Mouse (Mus musculus): ENCODE measurements around the gene Bnipl. TPM values are rescaled to one million over a fixed set of nuclear protein-coding genes. Genes with fewer than 3 reads are reported as not detected.
A peak's percentile ranks its signal among the peaks of the same experiment; 100 is the strongest.

Gene Bnipl
- polyA plus RNA-seq, 1 experiment from 2014 or later, result 8.4 TPM

DNA sequence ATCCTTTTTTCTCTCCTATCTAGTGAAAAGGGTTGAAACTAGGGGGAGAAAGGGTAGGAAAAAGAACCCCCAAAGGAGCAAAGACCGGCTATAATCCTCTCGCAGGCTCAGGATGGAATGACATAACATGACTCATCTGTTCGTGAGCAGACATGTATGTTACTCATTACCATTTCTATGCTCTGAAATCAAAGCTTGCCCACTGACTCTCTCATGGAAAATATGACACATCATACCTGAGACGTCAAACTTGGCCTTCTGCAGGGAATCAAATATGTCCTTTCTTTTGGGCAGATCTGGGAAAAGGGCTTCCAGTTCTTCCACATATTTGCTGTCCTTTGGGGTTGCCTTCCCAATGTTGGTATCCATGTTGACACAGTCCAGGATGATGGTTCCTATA lies 11.0 kb upstream of the Bnipl start:
- H3K9me3 ChIP-seq (ENCODE audit: control insufficient read depth, low read depth, low read length), result no peaks in the 10 kb centered on the region
- no peaks in the 10 kb centered on the region for H3K4me1 ChIP-seq (ENCODE audit: control insufficient read depth, insufficient read depth, low read length)
- WGBS, result 98% methylated on average over 4 of the region's 4 CpGs
- H3K4me3 ChIP-seq (ENCODE audit: low read depth, low read length), result no peak overlapping the region
- peaks cover 38% of the 10 kb centered on the region for H3K36me3 ChIP-seq (ENCODE audit: control insufficient read depth, insufficient read depth, low read length)
- H3K4me2 ChIP-seq (replicated peaks; ENCODE audit: low read depth, low read length), result no peak overlapping the region
- H3K27ac ChIP-seq (ENCODE audit: low read length), result no peak overlapping the region
- H3K9ac ChIP-seq (replicated peaks; ENCODE audit: low read depth, low read length), result no peak overlapping the region
- no peak for ATAC-seq (ENCODE audit: insufficient number of reproducible peaks, insufficient read depth, low FRiP score, low read depth)
- no peaks in the 10 kb centered on the region for H3K27me3 ChIP-seq (ENCODE audit: control insufficient read depth, insufficient read depth, low read length)

GRCm38 (mm10) chr3:95256931-95257330 lies 5.9 kb upstream of the Bnipl start:
- Histone ChIP-seq H3K4me3 (ENCODE audit: low read depth, low read length) (no peak overlapping the region), H3K9ac (replicated peaks; ENCODE audit: low read depth, low read length) (no peak overlapping the region), H3K4me2 (replicated peaks; ENCODE audit: low read depth, low read length) (no peak overlapping the region), H3K27ac (ENCODE audit: low read length) (no peak overlapping the region), H3K4me1 (ENCODE audit: control insufficient read depth, insufficient read depth, low read length) (no peaks in the 10 kb centered on the region), H3K36me3 (ENCODE audit: control insufficient read depth, insufficient read depth, low read length) (peaks cover 31% of the 10 kb centered on the region), H3K9me3 (ENCODE audit: control insufficient read depth, low read depth, low read length) (no peaks in the 10 kb centered on the region), H3K27me3 (ENCODE audit: control insufficient read depth, insufficient read depth, low read length) (no peaks in the 10 kb centered on the region)
- ATAC-seq (ENCODE audit: insufficient number of reproducible peaks, insufficient read depth, low FRiP score, low read depth), result no peak
- WGBS, result 83% methylated on average over 5 of the region's 5 CpGs

GRCm38 (mm10) chr3:95250361-95250760 lies 632 bp downstream of the Bnipl start:
- no peak overlapping the region for H3K4me3 ChIP-seq (ENCODE audit: low read depth, low read length)
- no peak overlapping the region for H3K9ac ChIP-seq (replicated peaks; ENCODE audit: low read depth, low read length)
- no peak overlapping the region for H3K4me2 ChIP-seq (replicated peaks; ENCODE audit: low read depth, low read length)
- no peaks in the 10 kb centered on the region for H3K4me1 ChIP-seq (ENCODE audit: control insufficient read depth, insufficient read depth, low read length)
- peaks cover 8% of the 10 kb centered on the region for H3K36me3 ChIP-seq (ENCODE audit: control insufficient read depth, insufficient read depth, low read length)
- WGBS, result 77% methylated on average over 5 of the region's 5 CpGs
- no peak for ATAC-seq (ENCODE audit: insufficient number of reproducible peaks, insufficient read depth, low FRiP score, low read depth)
- no peaks in the 10 kb centered on the region for H3K9me3 ChIP-seq (ENCODE audit: control insufficient read depth, low read depth, low read length)
- no peaks in the 10 kb centered on the region for H3K27me3 ChIP-seq (ENCODE audit: control insufficient read depth, insufficient read depth, low read length)
- no peak overlapping the region for H3K27ac ChIP-seq (ENCODE audit: low read length)

GRCm38 (mm10) chr3:95247660-95248336 lies 3.2 kb downstream of the Bnipl start:
- 82% methylated on average over 1 of the region's 1 CpGs for WGBS
- ATAC-seq (ENCODE audit: insufficient number of reproducible peaks, insufficient read depth, low FRiP score, low read depth), result no peak
- Histone ChIP-seq H3K4me1 (ENCODE audit: control insufficient read depth, insufficient read depth, low read length) (no peaks in the 10 kb centered on the region), H3K9ac (replicated peaks; ENCODE audit: low read depth, low read length) (no peak overlapping the region), H3K9me3 (ENCODE audit: control insufficient read depth, low read depth, low read length) (no peaks in the 10 kb centered on the region), H3K27me3 (ENCODE audit: control insufficient read depth, insufficient read depth, low read length) (no peaks in the 10 kb centered on the region), H3K36me3 (ENCODE audit: control insufficient read depth, insufficient read depth, low read length) (peaks cover 4% of the 10 kb centered on the region; the same call in 1 of the 2 replicates), H3K4me3 (ENCODE audit: low read depth, low read length) (no peak overlapping the region), H3K4me2 (replicated peaks; ENCODE audit: low read depth, low read length) (no peak overlapping the region), H3K27ac (ENCODE audit: low read length) (no peak overlapping the region)

GRCm38 (mm10) chr3:95246465-95247231 lies 4.3 kb downstream of the Bnipl start:
- H3K4me1 ChIP-seq (ENCODE audit: control insufficient read depth, insufficient read depth, low read length), result no peaks in the 10 kb centered on the region
- no peak overlapping the region for H3K4me3 ChIP-seq (ENCODE audit: low read depth, low read length)
- H3K27me3 ChIP-seq (ENCODE audit: control insufficient read depth, insufficient read depth, low read length), result no peaks in the 10 kb centered on the region
- no peak for ATAC-seq (ENCODE audit: insufficient number of reproducible peaks, insufficient read depth, low FRiP score, low read depth)
- no peak overlapping the region for H3K27ac ChIP-seq (ENCODE audit: low read length)
- WGBS, result 85% methylated on average over 5 of the region's 5 CpGs
- no peak overlapping the region for H3K9ac ChIP-seq (replicated peaks; ENCODE audit: low read depth, low read length)
- H3K4me2 ChIP-seq (replicated peaks; ENCODE audit: low read depth, low read length), result no peak overlapping the region
- peaks cover 4% of the 10 kb centered on the region; the same call in 1 of the 2 replicates for H3K36me3 ChIP-seq (ENCODE audit: control insufficient read depth, insufficient read depth, low read length)
- H3K9me3 ChIP-seq (ENCODE audit: control insufficient read depth, low read depth, low read length), result no peaks in the 10 kb centered on the region

- Histone ChIP-seq H3K4me1 (ENCODE audit: control insufficient read depth, insufficient read depth, low read length) (no peaks in the 10 kb centered on the region), H3K4me2 (replicated peaks; ENCODE audit: low read depth, low read length) (no peak overlapping the region), H3K27me3 (ENCODE audit: control insufficient read depth, insufficient read depth, low read length) (no peaks in the 10 kb centered on the region), H3K4me3 (ENCODE audit: low read depth, low read length) (no peak overlapping the region), H3K36me3 (ENCODE audit: control insufficient read depth, insufficient read depth, low read length) (peaks cover 4% of the 10 kb centered on the region; the same call in 1 of the 2 replicates), H3K9ac (replicated peaks; ENCODE audit: low read depth, low read length) (no peak overlapping the region), H3K27ac (ENCODE audit: low read length) (no peak overlapping the region), H3K9me3 (ENCODE audit: control insufficient read depth, low read depth, low read length) (no peaks in the 10 kb centered on the region)
- ATAC-seq (ENCODE audit: insufficient number of reproducible peaks, insufficient read depth, low FRiP score, low read depth), result no peak
- WGBS, result 74% methylated on average over 2 of the region's 2 CpGs
These were observed 7.9 kb downstream of the Bnipl start for GRCm38 (mm10) chr3:95243086-95243485.

DNA sequence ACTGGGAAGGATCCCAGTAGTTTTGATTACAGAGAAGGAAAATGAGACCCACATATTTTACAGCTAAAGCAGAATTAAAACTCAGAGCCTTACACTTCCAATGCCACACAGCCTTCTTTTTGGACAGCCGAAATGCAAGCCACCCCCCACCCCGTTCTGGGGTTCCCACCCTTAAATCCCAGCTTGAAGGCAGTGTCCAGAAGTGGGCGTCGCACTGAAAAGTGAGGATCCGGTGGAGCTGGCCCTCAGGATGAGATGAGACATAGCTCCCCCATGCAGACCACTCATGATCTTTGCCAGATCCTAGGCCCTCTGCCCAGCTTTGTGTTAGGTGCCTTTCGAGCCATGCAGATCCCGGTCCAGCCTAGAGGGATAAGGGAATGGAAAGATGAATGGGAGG lies 9.5 kb downstream of the Bnipl start, which contains the start of gene Gm128:
Gm128 (minus strand) TSS at position 101 of the 400 bp plus-strand sequence.
- H3K4me2 ChIP-seq (replicated peaks; ENCODE audit: low read depth, low read length), result peak within 1 kb of the TSS; percentile 20; the same call in 1 of the 2 replicates
- 77% methylated on average over 7 of the region's 7 CpGs for WGBS

DNA sequence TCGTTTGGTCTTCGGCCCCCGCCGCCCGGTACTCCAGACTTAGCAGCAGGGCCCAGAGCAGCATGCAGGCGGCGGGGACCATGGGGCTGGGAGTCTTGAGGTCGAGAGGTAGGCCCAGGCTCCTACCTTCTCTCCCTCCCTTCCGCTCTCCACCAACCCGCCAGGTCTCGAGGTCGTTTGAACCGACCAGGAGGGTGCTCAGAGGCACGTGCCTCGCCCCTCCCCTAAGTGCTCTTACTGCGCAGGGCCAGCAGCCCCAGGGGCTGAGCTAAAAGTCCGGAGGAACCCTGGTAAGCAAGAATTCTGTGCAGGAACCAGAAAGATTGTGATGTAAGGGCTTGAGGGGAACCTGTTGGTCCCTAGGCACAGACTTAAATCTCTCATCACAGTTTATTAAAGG lies 10.1 kb downstream of the Bnipl start:
- Histone ChIP-seq H3K27ac (ENCODE audit: low read length) (no peak overlapping the region), H3K4me1 (ENCODE audit: control insufficient read depth, insufficient read depth, low read length) (no peaks in the 10 kb centered on the region), H3K36me3 (ENCODE audit: control insufficient read depth, insufficient read depth, low read length) (peaks cover 19% of the 10 kb centered on the region; the same call in 1 of the 2 replicates), H3K27me3 (ENCODE audit: control insufficient read depth, insufficient read depth, low read length) (no peaks in the 10 kb centered on the region), H3K9me3 (ENCODE audit: control insufficient read depth, low read depth, low read length) (no peaks in the 10 kb centered on the region), H3K4me3 (ENCODE audit: low read depth, low read length) (no peak overlapping the region), H3K4me2 (replicated peaks; ENCODE audit: low read depth, low read length) (peak overlapping the region; percentile 20; the same call in 1 of the 2 replicates), H3K9ac (replicated peaks; ENCODE audit: low read depth, low read length) (no peak overlapping the region)
- WGBS, result 29% methylated on average over 17 of the region's 17 CpGs
- ATAC-seq (ENCODE audit: insufficient number of reproducible peaks, insufficient read depth, low FRiP score, low read depth), result no peak

More for the DNA sequence above, 9.5 kb downstream of the Bnipl start, which contains the start of gene Gm128:
- no peaks in the 10 kb centered on the region for H3K27me3 ChIP-seq (ENCODE audit: control insufficient read depth, insufficient read depth, low read length)
- H3K9ac ChIP-seq (replicated peaks; ENCODE audit: low read depth, low read length), result no peak within 1 kb of the TSS
- no peaks in the 10 kb centered on the region for H3K4me1 ChIP-seq (ENCODE audit: control insufficient read depth, insufficient read depth, low read length)
- no peak within 1 kb of the TSS for H3K27ac ChIP-seq (ENCODE audit: low read length)
- H3K36me3 ChIP-seq (ENCODE audit: control insufficient read depth, insufficient read depth, low read length), result peaks cover 13% of the 10 kb centered on the region; the same call in 1 of the 2 replicates
- H3K4me3 ChIP-seq (ENCODE audit: low read depth, low read length), result no peak within 1 kb of the TSS
- ATAC-seq (ENCODE audit: insufficient number of reproducible peaks, insufficient read depth, low FRiP score, low read depth), result no peak
- no peaks in the 10 kb centered on the region for H3K9me3 ChIP-seq (ENCODE audit: control insufficient read depth, low read depth, low read length)

Data from stomach, embryonic 14.5 days (tissue).